Mouse (Mus musculus) brain, embryonic 18.5 days (tissue): ENCODE measurements around the gene Bsx.

ENCODE experiments used
- DNase-seq: peaks from one replicate; pipeline ENCODE4 v3.0.0-alpha.2; 2012; ENCODE audit warnings: low read depth, low spot score

The Bsx gene

DNA sequence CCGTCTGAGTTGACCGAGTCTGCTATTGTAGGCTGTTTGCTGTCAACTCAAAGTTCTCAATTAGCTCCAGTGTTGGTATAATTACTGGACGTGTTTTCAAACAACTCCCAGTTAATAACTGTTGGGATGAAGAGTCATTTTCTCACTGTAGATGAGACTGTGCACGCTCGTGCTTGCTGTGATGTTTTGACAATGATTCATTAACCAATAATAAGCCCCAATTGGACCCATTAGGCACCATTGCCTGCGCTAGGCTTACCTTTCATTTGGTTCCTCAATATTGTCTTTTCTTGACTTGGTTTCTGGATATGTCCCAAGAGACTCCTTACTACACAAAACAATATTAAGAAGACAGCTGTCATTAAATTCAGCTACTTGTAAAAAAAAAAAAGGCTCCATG is 18.5 kb downstream of the Bsx start:
- DNase-seq, result no peak

DNA sequence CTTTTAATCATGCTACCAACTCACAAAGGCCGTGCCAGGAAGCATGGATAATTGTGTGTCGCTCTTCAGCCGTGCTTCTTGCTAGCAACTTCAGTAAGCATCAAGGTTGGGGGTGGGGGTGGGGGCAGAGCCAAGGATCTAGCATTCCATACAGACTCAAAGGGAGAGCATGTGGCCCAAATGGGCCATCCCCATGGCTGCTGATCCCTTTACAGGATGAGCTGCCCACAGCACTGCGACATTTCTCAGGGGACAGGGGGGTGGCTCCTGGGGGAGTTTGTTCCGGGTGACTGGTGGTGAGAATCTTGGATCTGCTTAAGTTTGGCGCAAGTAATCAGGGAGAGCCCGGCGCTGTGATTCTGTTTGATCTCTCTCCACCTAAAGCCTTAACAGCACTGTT is 33.5 kb downstream of the Bsx start:
- DNase-seq, result no peak

DNA sequence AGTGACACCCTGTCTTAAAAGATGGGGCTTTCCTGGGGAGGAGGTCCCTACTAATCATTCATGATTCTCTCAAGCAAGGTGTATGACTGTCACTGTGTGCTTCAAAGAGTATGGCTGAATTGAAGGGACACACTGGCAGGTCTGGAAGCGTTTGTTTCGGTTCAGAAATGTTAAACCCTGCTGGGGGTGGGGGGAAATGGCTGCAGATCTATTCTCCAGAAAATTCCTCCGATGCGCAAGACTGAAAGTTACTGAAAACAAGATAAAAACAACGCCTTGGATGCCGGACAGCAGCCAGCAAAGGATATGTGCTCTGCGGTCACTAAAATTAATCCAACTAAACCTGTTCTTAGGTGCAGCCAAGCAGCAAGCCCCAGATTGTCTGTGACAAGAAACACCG is 34.5 kb downstream of the Bsx start:
- no peak for DNase-seq

DNA sequence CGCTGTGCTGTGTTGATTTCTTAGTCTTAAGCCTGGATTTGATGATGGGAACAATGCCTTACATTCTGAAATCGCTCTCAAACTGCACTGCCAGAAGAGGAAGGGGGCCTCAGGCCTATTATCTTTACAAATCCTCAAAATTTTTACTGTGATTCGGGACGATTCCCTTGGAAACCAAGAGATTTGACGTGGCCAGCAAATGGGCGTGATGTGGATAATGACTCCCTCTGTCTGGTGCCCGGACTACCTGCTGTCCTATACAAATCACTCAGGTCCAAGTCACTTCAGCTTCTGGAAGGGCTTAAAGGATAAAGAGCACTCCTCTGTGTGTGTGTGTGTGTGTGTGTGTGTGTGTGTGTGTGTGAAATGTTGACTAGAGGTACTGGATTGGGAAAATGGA is 35.0 kb downstream of the Bsx start:
- DNase-seq, result no peak

DNA sequence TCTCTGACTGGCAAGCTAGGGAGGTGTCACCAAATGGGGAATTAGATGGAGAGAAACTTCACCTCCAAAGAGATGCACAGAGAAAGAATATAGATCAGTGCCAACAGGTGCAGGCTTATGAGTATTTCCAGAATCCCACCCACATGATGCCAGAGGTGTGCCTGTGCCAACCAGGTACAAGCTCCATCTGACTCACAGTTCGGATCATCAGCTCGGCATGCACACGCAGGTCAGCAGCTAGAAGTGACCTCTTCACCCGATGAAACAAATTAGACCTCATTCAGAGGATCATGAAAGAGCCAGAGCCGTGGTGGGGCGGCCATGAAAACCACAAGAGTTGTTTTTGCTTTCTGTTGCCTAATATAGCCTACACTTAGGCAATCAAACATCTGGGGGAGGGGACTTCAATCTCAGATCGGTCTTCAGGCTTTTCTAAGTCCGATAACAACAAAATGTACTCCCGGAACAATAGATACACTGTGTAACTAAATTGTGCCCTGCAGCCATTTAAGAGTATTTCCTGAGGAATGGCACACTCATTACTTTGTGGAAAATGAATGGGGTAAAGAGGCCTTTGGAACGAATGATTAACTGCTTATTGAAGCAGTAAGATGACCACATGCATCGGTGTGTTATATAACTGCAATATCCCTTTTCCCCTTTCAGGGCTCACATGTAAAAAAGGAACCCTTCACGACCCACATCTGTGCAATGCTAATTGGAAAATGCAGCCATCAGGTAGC is 44.1 kb downstream of the Bsx start:
- no peak for DNase-seq

DNA sequence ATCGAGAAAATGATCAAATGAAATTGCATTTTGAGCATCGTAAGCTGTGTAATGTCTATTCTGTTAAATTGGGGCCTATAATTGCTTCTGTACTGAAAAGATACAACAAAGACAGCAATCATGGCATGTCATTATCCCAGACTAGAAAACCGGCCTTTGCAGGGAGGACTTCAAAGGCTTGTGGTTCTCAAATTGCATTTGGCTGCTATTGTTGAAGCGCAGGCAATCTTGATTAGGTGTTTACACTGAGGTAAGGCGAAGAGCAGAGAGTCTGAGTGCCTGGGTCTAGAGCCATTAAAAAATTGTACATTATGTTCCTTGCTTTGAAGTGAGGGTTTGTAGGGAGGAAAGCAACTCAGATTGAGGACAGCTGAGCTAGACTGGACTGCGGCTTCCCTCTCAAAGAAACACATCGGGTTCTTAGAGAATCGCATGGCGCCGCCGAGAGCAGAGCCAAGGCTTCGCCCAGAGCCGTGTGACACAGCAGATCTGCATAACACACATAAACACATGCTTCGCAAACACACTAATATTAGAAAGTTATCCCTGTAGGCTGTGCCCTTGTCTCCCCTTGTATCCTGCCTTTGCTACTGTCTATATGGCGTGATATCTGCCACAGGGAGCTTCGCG is 53.5 kb downstream of the Bsx start:
- no peak for DNase-seq
